ENCODE assay signal across 19 mouse cellular contexts in genomic region chr4:98142879-98143436, GRCm38 (mm10).
DNase-seq lines count a peak whose midpoint lies in the region; ATAC-seq and TF ChIP-seq lines count a peak whose summit lies in the region.
"Had no signal": no experiment of that assay in that cellular context is flagged by ENCODE, and none has a peak within 500 bp of the region (broad histone marks: within the 10 kb centered on the region; RNA-seq: fewer than 3 reads in every experiment).

No protein-coding gene starts in this region.

- TF ChIP-seq CTCF in heart, adult 2 months (IDR thresholded peaks at IDR 0.05), result no peak

- H3K4me2 ChIP-seq in heart, embryonic 16.5 days (ENCODE audit: low read depth, low read length), result no peak overlapping the region; the same call in 1 of the 2 replicates
- H3K4me2 ChIP-seq in midbrain, embryonic 16.5 days (ENCODE audit: low read length), result no peak overlapping the region
- H3K4me2 ChIP-seq: hindbrain, embryonic 14.5 days; liver, embryonic 11.5 days had no signal

- intact Hi-C loops in heart, adult 2 months (cut with DNase I), result loop anchor here (5.0 kb wide), 1 partner anchor 94 kb away; no protein-coding TSS in a partner anchor
- intact Hi-C loops in left cerebral cortex, postnatal 4 days (cut with DNase I), result no loop called here

- no peak overlapping the region for H3K4me3 ChIP-seq in heart, adult 2 months
- H3K4me3 ChIP-seq in heart, embryonic 16.5 days (ENCODE audit: low read length), result no peak overlapping the region
- H3K4me3 ChIP-seq in midbrain, embryonic 16.5 days (ENCODE audit: low read depth, low read length), result no peak overlapping the region
- H3K4me3 ChIP-seq: forebrain, embryonic 10.5 days had no signal

- peaks cover 5% of the 10 kb centered on the region for H3K4me1 ChIP-seq in heart, adult 2 months (ENCODE audit: control insufficient read depth, insufficient read depth, low read length)
- peaks cover 11% of the 10 kb centered on the region for H3K4me1 ChIP-seq in heart, embryonic 16.5 days (ENCODE audit: control insufficient read depth, insufficient read depth, low read length)
- H3K4me1 ChIP-seq in midbrain, embryonic 16.5 days (ENCODE audit: control insufficient read depth, insufficient read depth, low read length), result no peaks in the 10 kb centered on the region
- H3K4me1 ChIP-seq: forebrain, embryonic 10.5 days had no signal

- peak; percentile 13 for DNase-seq in kidney, adult 9 months
- no peak for DNase-seq in kidney, postnatal 25 days
- peak; percentile 1 for DNase-seq in 3T3-L1 (ENCODE audit: low read depth, low spot score)
- DNase-seq in heart, adult 2 months, result peak; percentile 35 to 68
- DNase-seq in left cerebral cortex, postnatal 4 days, result no peak
- no peak for DNase-seq in frontal cortex, postnatal 36 days (ENCODE audit: low spot score in 2 of 2)
- DNase-seq: B cell, adult 2 months; cerebellum, adult 9-10 months; gastrocnemius, postnatal 36 days; kidney, adult 11 months; lung, postnatal 4 days; midbrain, embryonic 14.5 days; right cerebral cortex, postnatal 4 days; thymus, adult 2 months had no signal

- ATAC-seq in heart, embryonic 16.5 days (replicated peaks; ENCODE audit: extremely low read depth, insufficient read depth, low FRiP score), result peak; percentile 90
- ATAC-seq in midbrain, embryonic 16.5 days, result no peak

- H3K27me3 ChIP-seq in heart, adult 2 months (ENCODE audit: control insufficient read depth, insufficient read depth, low read length), result no peaks in the 10 kb centered on the region
- no peaks in the 10 kb centered on the region for H3K27me3 ChIP-seq in heart, embryonic 16.5 days (ENCODE audit: control insufficient read depth, insufficient read depth, low read length)
- no peaks in the 10 kb centered on the region for H3K27me3 ChIP-seq in midbrain, embryonic 16.5 days (ENCODE audit: control insufficient read depth, insufficient read depth, low read depth, low read length)

- TF ChIP-seq EP300 in heart, adult 2 months (IDR thresholded peaks at IDR 0.05; ENCODE audit: insufficient read depth, low read depth, low read length), result 0 out of 2 replicates have a peak, but pooled peaks have one; percentile 50

- 17% methylated on average over 1 of the region's 1 CpGs for WGBS in heart, adult 2 months
- 4% methylated on average over 1 of the region's 1 CpGs for WGBS in heart, embryonic 16.5 days
- 95% methylated on average over 1 of the region's 1 CpGs for WGBS in midbrain, embryonic 16.5 days

- peak overlapping the region; percentile 34 for H3K27ac ChIP-seq in heart, adult 2 months
- H3K27ac ChIP-seq in heart, embryonic 16.5 days (ENCODE audit: low read length), result peak overlapping the region; percentile 78
- no peak overlapping the region for H3K27ac ChIP-seq in midbrain, embryonic 16.5 days (ENCODE audit: low read length)
- H3K27ac ChIP-seq: forebrain, embryonic 10.5 days; hindbrain, embryonic 14.5 days had no signal

- no peak overlapping the region for H3K9ac ChIP-seq in heart, adult 2 months (ENCODE audit: low read depth, low read length)
- H3K9ac ChIP-seq in heart, embryonic 16.5 days (ENCODE audit: low read length), result no peak overlapping the region
- no peak overlapping the region for H3K9ac ChIP-seq in midbrain, embryonic 16.5 days (ENCODE audit: low read depth, low read length)
- H3K9ac ChIP-seq: hindbrain, embryonic 14.5 days had no signal

- H3K36me3 ChIP-seq in heart, adult 2 months (ENCODE audit: control insufficient read depth, insufficient read depth, low read length), result no peaks in the 10 kb centered on the region; the same call in none of the 2 replicates
- H3K36me3 ChIP-seq in heart, embryonic 16.5 days (ENCODE audit: control insufficient read depth, insufficient read depth), result no peaks in the 10 kb centered on the region
- H3K36me3 ChIP-seq in midbrain, embryonic 16.5 days (ENCODE audit: control insufficient read depth, insufficient read depth, low read length), result no peaks in the 10 kb centered on the region
- H3K36me3 ChIP-seq: forebrain, embryonic 10.5 days had no signal

- H3K9me3 ChIP-seq in heart, embryonic 16.5 days (replicated peaks; ENCODE audit: control insufficient read depth, low read length), result no peaks in the 10 kb centered on the region
- no peaks in the 10 kb centered on the region for H3K9me3 ChIP-seq in midbrain, embryonic 16.5 days (replicated peaks; ENCODE audit: control insufficient read depth, low read length, poor library complexity, severe bottlenecking)
- H3K9me3 ChIP-seq: forebrain, embryonic 10.5 days had no signal

- TF ChIP-seq POLR2A in heart, adult 2 months (IDR thresholded peaks at IDR 0.05; ENCODE audit: insufficient read depth, low read depth, low read length), result no peak; the same call in 1 of the 2 replicates

- no peaks in the 10 kb centered on the region for H3K79me2 ChIP-seq in heart, adult 2 months (replicated peaks; ENCODE audit: control insufficient read depth, insufficient read depth, low read length)

Comparison
In these comparisons a context has a peak if more than half of its experiments do, and no peak if none do; other contexts are left out.
1. DNase-seq: peak in kidney, adult 9 months (single experiment), 3T3-L1 (single experiment) and heart, adult 2 months (2 of 2); none in kidney, postnatal 25 days (0 of 2), left cerebral cortex, postnatal 4 days (single experiment) and frontal cortex, postnatal 36 days (0 of 2).